Mouse (Mus musculus) lung, postnatal 36 days (tissue): ENCODE data around the gene Dok4.
"Not testable (repeated sequence)": the region's sequence is repeated elsewhere in the genome, so short reads cannot be mapped to it uniquely, and the experiment has no call there.

ENCODE experiments used
- DNase-seq: peaks from one replicate; pipeline ENCODE4 v3.0.0; 2022; ENCODE audit warnings: mixed read lengths

The Dok4 gene

DNA sequence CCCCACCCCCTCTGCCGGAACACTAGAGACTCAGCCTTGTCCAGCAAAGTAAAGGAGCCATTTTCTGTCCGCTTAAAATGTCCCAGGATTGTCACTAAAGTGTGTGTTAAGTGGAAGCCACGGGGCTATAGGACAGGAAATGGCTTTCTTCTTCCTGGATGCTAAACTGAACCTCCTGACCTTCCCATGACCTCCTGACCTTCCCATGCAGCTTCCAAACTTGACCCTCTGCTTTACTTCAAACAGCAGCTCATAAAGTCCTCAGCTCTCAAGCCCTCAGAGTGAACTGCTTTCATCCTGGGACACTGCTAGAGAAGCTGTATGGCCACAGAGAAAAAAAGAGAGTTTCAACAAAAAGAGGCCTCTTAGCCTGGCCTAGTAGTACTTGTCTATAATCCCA lies 690 bp upstream of the Dok4 start:
- DNase-seq, result peak; percentile 31

GRCm38 (mm10) chr8:94875871-94876150 lies 319 bp downstream of the Dok4 start:
- DNase-seq, result no peak

DNA sequence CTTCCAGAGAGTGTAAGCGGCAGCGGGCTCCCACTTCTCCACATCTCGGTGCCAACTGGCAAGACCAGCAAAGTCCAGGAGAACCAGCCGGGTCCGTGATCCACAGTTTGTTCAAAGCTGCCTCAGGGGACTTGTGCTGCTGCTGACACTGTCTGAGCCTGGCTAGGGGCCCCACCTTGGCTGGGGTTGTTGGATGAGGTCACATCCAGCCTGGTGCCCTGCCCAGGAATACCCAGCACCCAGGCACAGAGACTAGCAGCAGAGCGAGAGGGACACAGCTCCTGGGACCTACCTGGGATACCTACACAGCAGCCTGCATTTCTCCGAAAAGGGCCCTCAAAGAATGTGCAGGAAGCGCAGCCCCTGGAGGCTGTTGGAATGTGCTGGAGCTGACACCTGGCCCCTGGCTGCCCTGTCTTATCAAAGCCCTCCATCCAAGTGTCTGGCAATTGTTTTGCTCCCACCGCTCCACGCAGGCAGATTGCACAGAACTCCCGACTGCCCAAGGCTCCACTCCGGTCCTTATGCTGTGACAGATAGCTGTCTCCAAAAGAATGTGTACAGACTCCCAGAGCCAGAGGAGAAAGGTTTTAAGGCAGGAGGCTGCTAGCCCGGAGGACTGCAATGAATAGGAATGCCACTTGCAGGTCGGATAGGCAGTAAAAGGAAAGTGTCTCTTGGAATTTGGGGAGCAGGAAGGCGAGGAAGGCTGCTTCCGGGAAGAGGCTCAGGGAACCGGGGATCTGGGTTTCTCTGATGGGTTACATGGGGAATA lies 847 bp downstream of the Dok4 start:
- peak; percentile 44 for DNase-seq

DNA sequence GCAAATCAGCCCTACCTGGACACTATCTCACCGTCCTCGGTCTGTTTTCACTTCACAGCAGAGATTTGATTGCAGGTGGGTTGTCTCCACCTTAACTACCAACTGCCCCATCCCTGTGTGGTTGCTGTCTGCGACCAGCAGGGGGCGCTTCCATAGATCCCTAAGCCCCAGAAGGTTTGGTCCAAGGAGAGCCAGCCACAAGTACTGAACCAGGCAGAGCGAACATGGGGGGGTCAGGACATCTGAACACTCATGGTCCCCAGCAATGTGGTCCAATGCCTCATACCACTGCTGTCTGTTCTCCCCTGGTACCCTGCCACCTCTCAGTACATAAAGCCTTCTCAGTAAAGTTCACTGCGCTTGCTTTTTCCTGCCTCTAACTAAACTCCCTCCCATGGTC lies 1.8 kb downstream of the Dok4 start:
- peak; percentile 85 for DNase-seq

DNA sequence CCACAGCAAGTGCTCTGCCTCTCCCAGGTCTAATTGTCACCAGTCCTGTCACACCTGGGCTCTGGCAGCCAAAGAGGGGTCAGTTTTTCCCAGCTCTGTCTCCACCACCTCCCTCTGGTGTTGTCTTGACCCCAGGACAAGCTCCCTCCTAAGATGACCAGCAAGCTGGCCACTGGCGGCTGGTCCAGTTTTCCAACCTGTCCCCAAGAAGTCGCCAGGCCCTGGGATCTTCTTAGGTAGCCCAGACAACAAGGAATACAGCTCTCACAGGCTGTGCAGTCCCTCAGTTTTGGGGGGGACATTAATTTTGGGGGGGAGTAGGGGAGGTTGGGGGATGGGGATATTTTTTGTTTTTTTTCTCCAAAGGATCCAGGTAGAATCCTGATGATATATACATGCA lies 3.6 kb downstream of the Dok4 start:
- DNase-seq, result no peak

- no peak for DNase-seq
Measured at GRCm38 (mm10) chr8:94872156-94872555, 4.0 kb downstream of the Dok4 start.

GRCm38 (mm10) chr8:94871108-94871894 lies 4.8 kb downstream of the Dok4 start:
- DNase-seq, result peak; percentile 81

DNA sequence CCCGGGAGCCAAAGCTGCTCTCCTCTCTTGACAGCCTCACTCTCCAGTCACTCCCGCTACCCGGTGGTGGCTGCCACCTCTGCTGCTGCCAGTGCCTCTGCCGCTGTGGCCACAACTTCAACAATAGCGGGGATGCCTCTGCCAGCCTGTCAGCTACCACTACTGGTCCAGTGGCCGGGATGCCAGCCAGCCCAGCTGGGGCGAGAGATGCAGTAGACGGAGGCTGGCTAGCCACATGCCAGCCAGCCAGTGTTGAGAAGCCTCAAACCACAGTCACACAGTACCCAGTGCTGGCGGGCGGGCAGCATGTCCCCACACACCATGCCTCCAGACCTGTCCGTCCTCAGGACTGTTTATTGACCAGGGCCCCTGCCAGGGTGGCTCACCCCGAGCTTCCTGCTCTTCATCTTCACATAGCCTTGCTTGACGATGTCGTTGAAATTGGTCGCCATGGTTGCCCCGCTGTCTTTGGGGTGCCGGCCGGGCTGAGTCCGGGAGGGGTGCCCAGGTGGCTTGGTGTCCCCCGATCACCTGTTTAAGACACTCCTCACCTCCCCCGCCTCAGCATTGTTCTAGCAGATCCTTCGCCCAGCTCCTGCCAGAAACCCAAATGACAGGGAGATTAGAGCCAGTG lies 5.5 kb downstream of the Dok4 start:
- peak; percentile 18 for DNase-seq

GRCm38 (mm10) chr8:94870003-94870402 lies 6.1 kb downstream of the Dok4 start:
- DNase-seq, result no peak

- no peak for DNase-seq
Measured at GRCm38 (mm10) chr8:94869146-94869545, 7.0 kb downstream of the Dok4 start.

DNA sequence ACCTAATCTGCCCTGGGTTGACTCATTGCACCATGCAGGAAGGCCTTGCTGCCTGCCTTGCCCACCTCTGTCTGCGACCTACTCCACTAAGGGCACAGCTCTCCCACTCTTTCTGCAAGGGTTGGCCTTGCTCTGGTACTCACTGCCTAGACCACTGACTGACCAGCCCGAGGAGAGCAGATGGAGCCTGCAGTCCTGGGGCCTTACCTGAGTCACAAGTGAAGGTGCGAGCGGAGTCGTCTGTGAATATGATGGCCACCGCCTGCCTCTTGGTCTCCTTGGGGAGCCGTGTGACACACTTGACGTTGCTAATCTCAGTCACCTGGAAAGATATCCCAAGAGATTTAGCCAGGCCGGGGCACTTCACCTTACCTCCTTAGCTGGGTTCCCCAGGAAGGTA lies 9.2 kb downstream of the Dok4 start:
- DNase-seq, result no peak

GRCm38 (mm10) chr8:94865292-94865691 lies 10.8 kb downstream of the Dok4 start:
- DNase-seq, result no peak

DNA sequence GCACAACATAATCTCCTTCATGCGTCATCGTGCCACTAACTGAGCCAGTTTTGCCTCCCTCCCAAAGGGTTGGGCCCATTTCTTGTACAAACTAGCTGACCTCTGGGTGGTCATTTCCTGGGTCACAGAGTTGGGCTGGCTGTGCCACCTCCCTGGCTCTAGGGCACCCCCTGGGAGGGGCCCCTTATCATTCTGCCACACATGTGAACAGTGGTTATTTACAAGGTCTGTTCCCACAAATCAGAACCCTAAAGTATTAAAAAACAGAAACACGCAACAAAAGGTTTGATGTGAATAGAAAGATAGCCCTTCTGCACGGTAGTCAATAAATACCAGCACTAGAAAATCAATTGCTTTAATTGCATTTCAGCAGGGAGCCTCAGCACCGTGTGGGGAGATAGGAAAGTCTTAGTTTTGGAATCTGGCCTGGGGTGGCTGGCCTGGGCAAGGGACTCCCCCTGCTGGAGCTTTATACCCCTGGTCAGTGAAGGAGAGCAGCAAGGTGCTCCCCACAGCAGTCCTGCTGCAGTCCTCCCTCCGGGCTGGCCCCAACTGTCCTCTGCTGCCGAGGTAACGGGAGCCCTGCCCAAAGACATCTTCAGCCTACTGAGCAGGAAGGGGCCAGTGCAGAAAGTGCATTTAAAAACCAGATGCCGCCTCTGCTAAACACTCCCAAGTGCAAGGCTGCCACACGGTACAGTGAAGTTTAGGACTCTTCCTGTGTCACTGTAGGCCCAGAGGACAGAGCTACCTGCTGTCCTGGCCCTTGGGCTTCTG lies 12.0 kb downstream of the Dok4 start:
- DNase-seq, result no peak

GRCm38 (mm10) chr8:94862487-94863220 lies 13.5 kb downstream of the Dok4 start:
- DNase-seq, result no peak

- peak; percentile 87 for DNase-seq
Measured at GRCm38 (mm10) chr8:94861352-94861910, 14.7 kb downstream of the Dok4 start.

GRCm38 (mm10) chr8:94857346-94858173 lies 18.6 kb downstream of the Dok4 start, which contains the start of gene Polr2c:
Polr2c (plus strand) TSS chr8:94857450.
- DNase-seq, result peak; percentile 91

GRCm38 (mm10) chr8:94857011-94857345 lies 19.2 kb downstream of the Dok4 start:
- DNase-seq, result no peak

GRCm38 (mm10) chr8:94854761-94855160 lies 21.4 kb downstream of the Dok4 start:
- not testable (repeated sequence) for DNase-seq

- DNase-seq, result no peak
Measured at GRCm38 (mm10) chr8:94850049-94850448, 26.1 kb downstream of the Dok4 start.

GRCm38 (mm10) chr8:94841183-94841582 lies 34.9 kb downstream of the Dok4 start:
- DNase-seq, result no peak

DNA sequence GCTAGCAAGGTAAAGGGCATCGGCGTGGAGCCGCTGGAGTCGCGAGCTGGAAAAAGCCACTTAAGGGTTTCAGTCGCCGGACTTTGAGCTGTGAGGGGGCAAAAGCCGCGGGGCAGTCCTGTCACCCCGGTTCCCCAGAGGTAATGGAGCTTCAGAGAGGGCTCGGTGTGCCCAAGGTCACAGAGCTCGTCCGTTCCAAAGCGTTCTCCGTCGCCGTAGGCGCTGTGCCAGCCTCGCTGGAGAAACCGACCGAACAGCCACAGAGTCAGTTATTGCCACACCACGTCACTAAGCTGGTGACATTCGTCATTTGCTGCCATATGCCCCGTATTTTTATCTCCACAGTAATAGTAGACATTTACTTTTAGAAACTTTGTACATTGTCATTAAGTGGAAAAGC lies 37.5 kb downstream of the Dok4 start:
- peak; percentile 83 for DNase-seq
